Mouse (Mus musculus) midbrain, embryonic 13.5 days (tissue): ENCODE results near the gene Lypd3. TPM values are rescaled to one million over a fixed set of nuclear protein-coding genes. Genes with fewer than 3 reads are reported as not detected.
"Not testable (repeated sequence)": the region's sequence is repeated elsewhere in the genome, so short reads cannot be mapped to it uniquely, and the experiment has no call there.

Source experiments
- ATAC-seq: fragments of 200-750 bp; cut with Nextera tagmentation; 2 replicates; pipeline ENCODE4 v1.8.0; 2017; ENCODE audit warnings: mild to moderate bottlenecking, moderate TSS enrichment, moderate library complexity
- H3K27ac ChIP-seq: fragments of 300-500 bp; sonication (generic); 2 replicates; pipeline ENCODE4 v1.5.1; 2015; ENCODE audit warnings: inconsistent platforms, mild to moderate bottlenecking, moderate library complexity
- H3K27me3 ChIP-seq: fragments of 300-500 bp; sonication (generic); 2 replicates; pipeline ENCODE4 v1.6.1; 2015; ENCODE audit warnings: mild to moderate bottlenecking, inconsistent platforms
- H3K36me3 ChIP-seq: fragments of 300-500 bp; sonication (generic); 2 replicates; pipeline ENCODE4 v1.6.1; 2015; ENCODE audit warnings: mild to moderate bottlenecking, inconsistent platforms
- H3K4me1 ChIP-seq: fragments of 300-500 bp; sonication (generic); replicated peaks from 2 replicates; pipeline ENCODE4 v1.6.1; 2015; ENCODE audit warnings: inconsistent platforms
- H3K4me2 ChIP-seq: fragments of 300-500 bp; sonication (generic); replicated peaks from 2 replicates; pipeline ENCODE4 v1.6.1; 2015; ENCODE audit warnings: moderate library complexity, mild to moderate bottlenecking, inconsistent platforms
- H3K4me3 ChIP-seq: fragments of 300-500 bp; sonication (generic); replicated peaks from 2 replicates; pipeline ENCODE4 v1.5.1; 2015; ENCODE audit warnings: mild to moderate bottlenecking, inconsistent platforms
- H3K9ac ChIP-seq: fragments of 300-500 bp; sonication (generic); replicated peaks from 2 replicates; pipeline ENCODE4 v1.6.1; 2015; ENCODE audit warnings: mild to moderate bottlenecking, inconsistent platforms
- H3K9me3 ChIP-seq: fragments of 300-500 bp; sonication (generic); 2 replicates; pipeline ENCODE4 v1.6.1; 2016; ENCODE audit warnings: mild to moderate bottlenecking, inconsistent platforms
- WGBS: fragments of 180-500 bp; shearing (Covaris S2); methylation state at CpG from one replicate; pipeline ENCODE4 v1.1.7; 2015; 5-methylcytosine and 5-hydroxymethylcytosine counted together
- polyA plus RNA-seq: library from polyadenylated mRNA; unstranded; fragments of >200 nt; fragmentation: Nextera tagmentation; extraction: Ambion mirVana; gene quantifications from 2 replicates; pipeline ENCODE4 v1.2.1, GENCODE M21; 2015

Lypd3 gene
- polyA plus RNA-seq, 1 experiment from 2014 or later = not detected

DNA sequence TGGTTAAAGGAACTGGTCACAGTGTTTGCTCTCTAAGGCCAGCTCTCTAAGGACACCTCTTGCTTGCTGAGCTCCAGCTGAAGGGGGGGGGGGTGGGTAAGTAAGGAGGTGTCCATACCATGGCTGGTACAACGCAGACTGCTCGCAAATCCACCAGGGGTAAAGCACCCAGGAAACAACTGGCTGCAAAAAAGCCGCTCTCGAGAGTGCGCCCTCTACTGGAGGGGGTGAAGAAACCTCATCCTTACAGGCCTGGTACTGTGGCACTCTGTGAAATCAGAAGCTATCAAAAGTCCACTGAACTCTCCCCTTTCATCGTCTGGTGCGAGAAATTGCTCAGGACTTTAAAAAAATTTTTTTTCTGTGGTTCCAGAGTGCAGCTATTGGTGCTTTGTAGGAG, 47.8 kb downstream of the Lypd3 start:
- H3K27ac ChIP-seq, H3K4me1 ChIP-seq, ATAC-seq, H3K9me3 ChIP-seq, H3K4me3 ChIP-seq, H3K27me3 ChIP-seq, H3K4me2 ChIP-seq, H3K36me3 ChIP-seq, H3K9ac ChIP-seq: not testable (repeated sequence)
- 85% methylated on average over 7 of the region's 7 CpGs for WGBS

- H3K4me2 ChIP-seq, H3K36me3 ChIP-seq, H3K4me1 ChIP-seq, H3K27me3 ChIP-seq, H3K9me3 ChIP-seq, H3K4me3 ChIP-seq, H3K27ac ChIP-seq, H3K9ac ChIP-seq, ATAC-seq: not testable (repeated sequence)
- WGBS = 94% methylated on average over 10 of the region's 10 CpGs
These were observed 51.2 kb downstream of the Lypd3 start for GRCm38 (mm10) chr7:24687519-24687918.

Other genes starting within 250 kb of the Lypd3 start
- gene Smg9, start 236.9 kb upstream of the Lypd3 start, polyA plus RNA-seq = 32.9 and 33.5 TPM in 2 replicates
- gene Irgc1, start 184.3 kb upstream of the Lypd3 start, polyA plus RNA-seq = not detected in 2 replicates
- 1.0 and 1.2 TPM in 2 replicates for gene Plaur, start 174.1 kb upstream of the Lypd3 start, polyA plus RNA-seq
- gene Cadm4, start 154.5 kb upstream of the Lypd3 start, polyA plus RNA-seq = 52.4 and 67.8 TPM in 2 replicates
- gene Zfp428, start 129.5 kb upstream of the Lypd3 start, polyA plus RNA-seq = 234 and 261 TPM in 2 replicates
- 1.2 and 1.9 TPM in 2 replicates for gene AC161166.1, start 124.1 kb upstream of the Lypd3 start, polyA plus RNA-seq
- 20.3 and 25.3 TPM in 2 replicates for gene Irgq, start 105.9 kb upstream of the Lypd3 start, polyA plus RNA-seq
- gene Pinlyp, start 90.4 kb upstream of the Lypd3 start, polyA plus RNA-seq = not detected in 2 replicates
- 65.8 and 71.4 TPM in 2 replicates for gene Xrcc1, start 90.3 kb upstream of the Lypd3 start, polyA plus RNA-seq
- gene Ethe1, start 49.0 kb upstream of the Lypd3 start, polyA plus RNA-seq = 13.8 and 14.7 TPM in 2 replicates
- gene Zfp575, start 48.9 kb upstream of the Lypd3 start, polyA plus RNA-seq = 6.4 and 6.6 TPM in 2 replicates
- not detected in 2 replicates for gene Phldb3, start 25.8 kb upstream of the Lypd3 start, polyA plus RNA-seq
- 0.15 TPM in 1 of 2 replicates, not detected in the other for gene Tex101, start 40.1 kb downstream of the Lypd3 start, polyA plus RNA-seq
- not detected in 2 replicates for gene BC049730, start 72.7 kb downstream of the Lypd3 start, polyA plus RNA-seq
- not detected in 2 replicates for gene Gm4763, start 90.4 kb downstream of the Lypd3 start, polyA plus RNA-seq
- gene Cd177, start 123.8 kb downstream of the Lypd3 start, polyA plus RNA-seq = 0.26 and 0.34 TPM in 2 replicates
- gene Ceacam10, start 140.7 kb downstream of the Lypd3 start, polyA plus RNA-seq = not detected in 2 replicates
- 28.4 and 41.5 TPM in 2 replicates for gene Gm9844, start 225.7 kb downstream of the Lypd3 start, polyA plus RNA-seq
- gene Lypd4, start 233.4 kb downstream of the Lypd3 start, polyA plus RNA-seq = not detected in 2 replicates
- gene Dmrtc2, start 233.5 kb downstream of the Lypd3 start, polyA plus RNA-seq = not detected in 2 replicates
- 1,308 and 1,443 TPM in 2 replicates for gene Rps19, start 247.8 kb downstream of the Lypd3 start, polyA plus RNA-seq